Mouse (Mus musculus) stomach, postnatal 0 days (tissue): ENCODE data around the gene Cdr2l.

ENCODE experiments used
- CTCF ChIP-seq: IDR thresholded peaks from 2 replicates; pipeline ENCODE4 v1.5.1; 2016; ENCODE audit warnings: antibody characterized with exemption, low read depth, mild to moderate bottlenecking, moderate library complexity
- EP300 ChIP-seq: optimal IDR thresholded peaks from 2 replicates; pipeline ENCODE3; 2016; ENCODE audit warnings: antibody characterized with exemption

GRCm38 (mm10) chr11:115430561-115430960, 48.8 kb downstream of the Cdr2l start:
- TF ChIP-seq CTCF, result no peak
- no peak for TF ChIP-seq EP300
